22 mouse cellular contexts compared by ENCODE assay signal in the genomic region with DNA sequence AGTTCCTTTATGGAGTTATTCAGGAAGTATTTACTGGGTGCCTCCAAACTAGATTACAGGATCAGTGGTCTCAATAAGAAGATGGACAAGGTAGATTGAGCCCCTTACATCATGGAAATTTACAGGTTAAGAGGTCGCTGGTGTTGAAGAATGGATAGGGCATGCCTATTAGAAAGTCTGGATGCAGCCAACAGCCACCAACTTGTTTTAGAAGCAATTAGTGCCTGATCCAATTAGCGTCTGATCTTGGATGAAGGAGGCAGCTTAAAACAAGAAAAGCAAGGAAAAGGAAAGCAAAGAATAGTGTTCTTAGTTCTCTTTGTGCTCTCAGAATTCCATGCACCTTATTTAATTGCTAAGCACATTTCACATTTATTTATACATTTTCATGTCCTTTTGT.
DNase-seq lines count a peak whose midpoint lies in the region; ATAC-seq and TF ChIP-seq lines count a peak whose summit lies in the region.
"Had no signal": no experiment of that assay in that cellular context is flagged by ENCODE, and none has a peak within 500 bp of the region (broad histone marks: within the 10 kb centered on the region; RNA-seq: fewer than 3 reads in every experiment).

No protein-coding gene starts in this region.

- no peak for TF ChIP-seq POLR2A in brain, embryonic 14.5 days (IDR thresholded peaks at IDR 0.05; ENCODE audit: borderline replicate concordance, extremely low read depth, insufficient read depth, insufficient read length, poor library complexity, severe bottlenecking)

- H3K4me1 ChIP-seq in stomach, postnatal 0 days (replicated peaks; ENCODE audit: control insufficient read depth, insufficient read depth), result no peaks in the 10 kb centered on the region
- H3K4me1 ChIP-seq: embryonic facial prominence, embryonic 12.5 days; forebrain, embryonic 13.5 days; forebrain, embryonic 15.5 days had no signal

- no peak overlapping the region for H3K4me3 ChIP-seq in stomach, postnatal 0 days (ENCODE audit: low read depth, low read length)
- H3K4me3 ChIP-seq: embryonic facial prominence, embryonic 12.5 days; embryonic facial prominence, embryonic 15.5 days; forebrain, embryonic 13.5 days; forebrain, embryonic 15.5 days had no signal

- H3K4me2 ChIP-seq in stomach, postnatal 0 days (replicated peaks; ENCODE audit: low read depth), result no peak overlapping the region
- H3K4me2 ChIP-seq: embryonic facial prominence, embryonic 12.5 days; embryonic facial prominence, embryonic 15.5 days; forebrain, embryonic 13.5 days; forebrain, embryonic 15.5 days had no signal

- H3K9me3 ChIP-seq in stomach, postnatal 0 days (ENCODE audit: control insufficient read depth, low read length), result no peaks in the 10 kb centered on the region
- H3K9me3 ChIP-seq: embryonic facial prominence, embryonic 12.5 days; embryonic facial prominence, embryonic 15.5 days; forebrain, embryonic 13.5 days; forebrain, embryonic 15.5 days had no signal

- ATAC-seq in stomach, postnatal 0 days (ENCODE audit: low FRiP score, low TSS enrichment), result no peak
- ATAC-seq: activated CD4-positive, CD25-positive, alpha-beta regulatory T cell, adult 4 months; forebrain, embryonic 13.5 days; forebrain, embryonic 15.5 days; forebrain, postnatal 0 days; Patski had no signal

- DNase-seq in Muller cell, postnatal 12 days (ENCODE audit: inconsistent ontology term), result peak; percentile 90
- peak; percentile 47 for DNase-seq in brain, embryonic 14.5 days (ENCODE audit: low read depth)
- DNase-seq in retina, postnatal 1 day, result peak; percentile 89
- DNase-seq in urinary bladder, postnatal 10 days (ENCODE audit: low spot score), result no peak
- DNase-seq in stomach, postnatal 0 days (ENCODE audit: low spot score), result no peak
- DNase-seq: adrenal gland, adult 8-10 months; adrenal gland, postnatal 14 days; adrenal gland, postnatal 36 days; cerebellum, adult 11 months; cerebellum, adult 18-20 months; cerebellum, adult 8-10 months; cerebellum, adult 9-11 months; cerebellum, postnatal 14 days; cerebellum, postnatal 36 days; embryo, embryonic 11 days; forebrain, postnatal 0 days had no signal

- H3K27me3 ChIP-seq in stomach, postnatal 0 days (ENCODE audit: control insufficient read depth, insufficient read depth, low read length), result no peaks in the 10 kb centered on the region
- H3K27me3 ChIP-seq: embryonic facial prominence, embryonic 12.5 days; embryonic facial prominence, embryonic 15.5 days; forebrain, embryonic 13.5 days; forebrain, embryonic 15.5 days; Patski had no signal

- 71% methylated on average over 2 of the region's 2 CpGs for WGBS in stomach, postnatal 0 days

- no peak for TF ChIP-seq EP300 in stomach, postnatal 0 days (optimal IDR thresholded peaks at IDR 0.05)

- TF ChIP-seq CTCF in brain, embryonic 14.5 days (IDR thresholded peaks at IDR 0.05; ENCODE audit: borderline replicate concordance, extremely low read depth, insufficient read depth, insufficient read length), result no peak
- TF ChIP-seq CTCF in stomach, postnatal 0 days (IDR thresholded peaks at IDR 0.05; ENCODE audit: low read depth), result no peak

- no peak overlapping the region for H3K9ac ChIP-seq in stomach, postnatal 0 days (ENCODE audit: low read length)
- H3K9ac ChIP-seq: embryonic facial prominence, embryonic 12.5 days; embryonic facial prominence, embryonic 15.5 days; forebrain, embryonic 13.5 days; forebrain, embryonic 15.5 days; forebrain, postnatal 0 days had no signal

- no peaks in the 10 kb centered on the region for H3K36me3 ChIP-seq in stomach, postnatal 0 days (ENCODE audit: control insufficient read depth, insufficient read depth, low read length)
- H3K36me3 ChIP-seq: embryonic facial prominence, embryonic 12.5 days; embryonic facial prominence, embryonic 15.5 days; forebrain, embryonic 15.5 days had no signal

- no peak overlapping the region for H3K27ac ChIP-seq in stomach, postnatal 0 days (replicated peaks)
- H3K27ac ChIP-seq: embryonic facial prominence, embryonic 12.5 days; embryonic facial prominence, embryonic 15.5 days; forebrain, embryonic 13.5 days; forebrain, embryonic 15.5 days had no signal

Comparison
In these comparisons a context has a peak if more than half of its experiments do, and no peak if none do; other contexts are left out.
1. DNase-seq: peak in Muller cell, postnatal 12 days (single experiment), brain, embryonic 14.5 days (single experiment) and retina, postnatal 1 day (single experiment); none in urinary bladder, postnatal 10 days (single experiment) and stomach, postnatal 0 days (single experiment).